Mouse (Mus musculus) limb, embryonic 13.5 days (tissue): ENCODE results near the gene Bcam. TPM values are rescaled to one million over a fixed set of nuclear protein-coding genes. Genes with fewer than 3 reads are reported as not detected.

Source experiments
- ATAC-seq: fragments of 200-750 bp; cut with Nextera tagmentation; 2 replicates; pipeline ENCODE4 v1.8.0; 2017; ENCODE audit warnings: low read depth, moderate number of reproducible peaks, moderate TSS enrichment; ENCODE audit not compliant: low FRiP score
- H3K27ac ChIP-seq: fragments of 300-500 bp; sonication (generic); 2 replicates; pipeline ENCODE4 v1.5.1; 2015; ENCODE audit warnings: inconsistent platforms, mild to moderate bottlenecking, moderate library complexity
- H3K27me3 ChIP-seq: fragments of 300-500 bp; sonication (generic); 2 replicates; pipeline ENCODE4 v1.6.1; 2015; ENCODE audit warnings: mild to moderate bottlenecking, inconsistent platforms
- H3K36me3 ChIP-seq: fragments of 300-500 bp; sonication (generic); 2 replicates; pipeline ENCODE4 v1.6.1; 2015; ENCODE audit warnings: inconsistent platforms, mild to moderate bottlenecking, moderate library complexity
- H3K4me1 ChIP-seq: fragments of 300-500 bp; sonication (generic); 2 replicates; pipeline ENCODE4 v1.6.1; 2015; ENCODE audit warnings: inconsistent platforms
- H3K4me2 ChIP-seq: fragments of 300-500 bp; sonication (generic); replicated peaks from 2 replicates; pipeline ENCODE4 v1.6.1; 2015; ENCODE audit warnings: inconsistent platforms, mild to moderate bottlenecking, moderate library complexity
- H3K4me3 ChIP-seq: fragments of 300-500 bp; sonication (generic); 2 replicates; pipeline ENCODE4 v1.5.1; 2015; ENCODE audit warnings: moderate library complexity, mild to moderate bottlenecking, inconsistent platforms
- H3K9ac ChIP-seq: fragments of 300-500 bp; sonication (generic); 2 replicates; pipeline ENCODE4 v1.6.1; 2015; ENCODE audit warnings: mild to moderate bottlenecking, inconsistent platforms
- H3K9me3 ChIP-seq: fragments of 300-500 bp; sonication (generic); 2 replicates; pipeline ENCODE4 v1.6.1; 2016; ENCODE audit warnings: inconsistent platforms
- WGBS: fragments of 180-500 bp; shearing (Covaris S2); methylation state at CpG from one replicate; pipeline ENCODE4 v1.1.7; 2015; 5-methylcytosine and 5-hydroxymethylcytosine counted together
- polyA plus RNA-seq: library from polyadenylated mRNA; unstranded; fragments of >200 nt; fragmentation: Nextera tagmentation; extraction: Ambion mirVana; gene quantifications from 2 replicates; pipeline ENCODE4 v1.2.1, GENCODE M21; 2015

Bcam gene
- polyA plus RNA-seq, 1 experiment from 2014 or later = 72.7 TPM

- Histone ChIP-seq H3K36me3 (peaks cover 72% of the 10 kb centered on the region), H3K9me3 (no peaks in the 10 kb centered on the region), H3K4me1 (peaks cover 8% of the 10 kb centered on the region; the same call in 1 of the 2 replicates), H3K4me3 (no peak overlapping the region), H3K9ac (no peak overlapping the region), H3K4me2 (no peak overlapping the region), H3K27me3 (no peaks in the 10 kb centered on the region), H3K27ac (no peak overlapping the region)
- no peak for ATAC-seq
- 89% methylated on average over 3 of the region's 3 CpGs for WGBS
Measured at GRCm38 (mm10) chr7:19738771-19739170, 32.0 kb downstream of the Bcam start.

DNA sequence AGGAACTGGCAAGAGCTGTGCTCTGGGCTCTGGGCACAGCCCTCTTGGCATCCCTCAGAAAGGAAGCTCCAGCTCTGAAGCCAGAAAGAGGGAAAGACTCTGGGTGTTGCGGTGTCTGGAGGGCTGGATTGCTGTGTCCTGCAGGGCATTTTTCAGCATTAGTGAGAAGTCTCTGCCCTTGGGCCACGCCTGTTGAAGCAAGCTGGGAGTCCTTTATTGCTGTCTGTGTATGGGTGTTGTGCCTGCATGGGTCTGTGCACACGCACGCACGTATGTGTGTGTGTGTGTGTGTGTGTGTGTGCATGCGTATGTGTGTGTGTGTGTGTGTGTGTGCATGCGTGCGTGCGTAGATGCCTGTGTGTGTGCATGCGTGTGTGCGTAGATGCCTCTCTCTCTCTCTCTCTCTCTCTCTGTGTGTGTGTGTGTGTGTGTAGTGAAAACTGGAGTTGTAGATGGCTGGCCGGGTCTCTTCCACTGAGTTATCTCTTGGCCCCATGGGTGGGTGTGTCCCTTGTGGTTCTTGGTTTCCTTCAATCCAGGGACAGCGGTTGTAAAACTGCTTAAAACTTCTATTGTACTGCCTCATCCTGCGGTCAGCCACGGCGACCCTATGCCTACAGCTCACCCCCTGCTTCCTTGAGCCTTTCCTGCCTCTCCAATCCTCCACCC, 34.3 kb downstream of the Bcam start:
- Histone ChIP-seq H3K4me3 (no peak overlapping the region), H3K27ac (no peak overlapping the region), H3K9me3 (no peaks in the 10 kb centered on the region), H3K4me2 (no peak overlapping the region), H3K9ac (no peak overlapping the region), H3K36me3 (peaks cover 78% of the 10 kb centered on the region), H3K27me3 (no peaks in the 10 kb centered on the region), H3K4me1 (peaks cover 2% of the 10 kb centered on the region; the same call in 1 of the 2 replicates)
- WGBS = 91% methylated on average over 16 of the region's 16 CpGs
- ATAC-seq = no peak

- H3K9ac ChIP-seq = no peak overlapping the region
- H3K9me3 ChIP-seq = no peaks in the 10 kb centered on the region
- ATAC-seq = no peak
- H3K36me3 ChIP-seq = peaks cover 86% of the 10 kb centered on the region
- H3K4me2 ChIP-seq = no peak overlapping the region
- H3K27ac ChIP-seq = no peak overlapping the region
- H3K27me3 ChIP-seq = no peaks in the 10 kb centered on the region
- no peak overlapping the region for H3K4me3 ChIP-seq
- no peaks in the 10 kb centered on the region for H3K4me1 ChIP-seq
- WGBS = 86% methylated on average over 10 of the region's 10 CpGs
Measured at GRCm38 (mm10) chr7:19734178-19734666, 36.6 kb downstream of the Bcam start.

- 88% methylated on average over 4 of the region's 4 CpGs for WGBS
- Histone ChIP-seq H3K36me3 (peaks cover 98% of the 10 kb centered on the region), H3K27me3 (no peaks in the 10 kb centered on the region), H3K9me3 (peaks cover 6% of the 10 kb centered on the region), H3K4me1 (no peaks in the 10 kb centered on the region), H3K27ac (no peak overlapping the region), H3K9ac (no peak overlapping the region), H3K4me2 (no peak overlapping the region), H3K4me3 (no peak overlapping the region)
- ATAC-seq = no peak
Measured at GRCm38 (mm10) chr7:19726541-19726940, 44.3 kb downstream of the Bcam start.

- Histone ChIP-seq H3K36me3 (peaks cover 98% of the 10 kb centered on the region), H3K9me3 (peaks cover 19% of the 10 kb centered on the region), H3K4me2 (no peak overlapping the region), H3K9ac (no peak overlapping the region), H3K27me3 (no peaks in the 10 kb centered on the region), H3K4me3 (no peak overlapping the region), H3K4me1 (no peaks in the 10 kb centered on the region), H3K27ac (no peak overlapping the region)
- 92% methylated on average over 12 of the region's 12 CpGs for WGBS
- no peak for ATAC-seq
Measured at GRCm38 (mm10) chr7:19724167-19724566, 46.6 kb downstream of the Bcam start.

DNA sequence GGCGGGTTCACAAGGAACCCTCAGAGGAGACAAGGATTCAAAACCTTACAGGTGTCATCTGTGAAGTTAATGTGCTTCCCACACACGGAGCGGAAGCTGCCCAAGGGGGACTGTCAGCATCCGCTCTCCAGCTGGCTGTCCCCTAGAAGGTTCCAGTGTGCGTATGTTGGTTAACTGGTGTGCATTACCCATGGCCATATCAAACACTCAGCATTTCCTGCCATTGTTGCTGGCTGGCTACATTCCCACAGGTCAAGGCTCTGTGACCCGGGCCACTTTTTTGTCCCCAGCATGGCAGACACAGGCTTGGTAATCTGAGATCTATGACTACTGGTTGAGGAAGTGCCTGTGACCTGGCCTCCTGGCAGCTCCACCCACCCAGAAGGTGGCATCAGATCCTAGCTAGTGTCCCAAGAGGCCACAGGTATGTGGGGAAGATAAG, 48.0 kb downstream of the Bcam start:
- Histone ChIP-seq H3K27me3 (no peaks in the 10 kb centered on the region), H3K9ac (no peak overlapping the region), H3K4me1 (no peaks in the 10 kb centered on the region), H3K36me3 (peaks cover 95% of the 10 kb centered on the region), H3K9me3 (peaks cover 19% of the 10 kb centered on the region), H3K27ac (no peak overlapping the region), H3K4me3 (no peak overlapping the region), H3K4me2 (no peak overlapping the region)
- WGBS = 90% methylated on average over 6 of the region's 6 CpGs
- no peak for ATAC-seq

GRCm38 (mm10) chr7:19719200-19719599, 51.6 kb downstream of the Bcam start:
- WGBS = 92% methylated on average over 4 of the region's 4 CpGs
- Histone ChIP-seq H3K27me3 (no peaks in the 10 kb centered on the region), H3K4me3 (no peak overlapping the region), H3K36me3 (peaks cover 71% of the 10 kb centered on the region), H3K9me3 (peaks cover 19% of the 10 kb centered on the region), H3K27ac (no peak overlapping the region), H3K9ac (no peak overlapping the region), H3K4me1 (peaks cover 13% of the 10 kb centered on the region), H3K4me2 (no peak overlapping the region)
- ATAC-seq = no peak

DNA sequence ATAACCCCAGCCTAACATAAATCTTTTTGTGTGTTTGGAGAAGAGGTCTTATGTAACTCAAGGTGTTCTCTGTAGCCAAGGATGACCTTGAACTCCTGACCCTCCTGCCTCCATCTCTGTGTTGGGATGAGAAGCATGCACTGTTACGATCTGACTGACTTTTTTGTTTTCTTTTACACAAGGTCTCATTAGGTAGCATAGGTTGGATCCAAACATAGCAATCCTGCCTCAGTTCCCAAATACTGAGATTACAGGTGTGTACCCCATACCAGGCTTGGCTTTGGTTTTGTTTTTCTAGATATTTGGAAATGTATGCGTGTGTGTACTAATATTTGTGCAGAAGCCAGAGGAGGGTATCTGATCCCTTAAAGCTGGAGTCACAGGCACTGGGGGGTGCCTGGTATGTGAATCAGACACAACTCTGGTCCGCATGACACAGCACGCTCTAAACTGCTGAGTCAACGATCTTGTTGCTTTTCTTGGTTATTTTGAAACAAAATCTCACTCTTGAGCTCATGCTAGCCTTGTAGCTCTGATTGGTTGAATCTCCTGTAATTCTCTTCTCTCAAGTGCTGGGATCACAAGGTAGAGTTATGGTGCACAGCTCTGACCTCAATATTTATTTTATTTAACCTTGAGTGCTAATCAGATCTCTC, 52.4 kb downstream of the Bcam start:
- no peak overlapping the region for H3K9ac ChIP-seq
- no peak overlapping the region for H3K4me3 ChIP-seq
- H3K27me3 ChIP-seq = no peaks in the 10 kb centered on the region
- WGBS = 90% methylated on average over 5 of the region's 5 CpGs
- ATAC-seq = no peak
- no peak overlapping the region for H3K4me2 ChIP-seq
- peaks cover 20% of the 10 kb centered on the region for H3K4me1 ChIP-seq
- H3K27ac ChIP-seq = no peak overlapping the region
- H3K36me3 ChIP-seq = peaks cover 70% of the 10 kb centered on the region
- H3K9me3 ChIP-seq = peaks cover 19% of the 10 kb centered on the region

DNA sequence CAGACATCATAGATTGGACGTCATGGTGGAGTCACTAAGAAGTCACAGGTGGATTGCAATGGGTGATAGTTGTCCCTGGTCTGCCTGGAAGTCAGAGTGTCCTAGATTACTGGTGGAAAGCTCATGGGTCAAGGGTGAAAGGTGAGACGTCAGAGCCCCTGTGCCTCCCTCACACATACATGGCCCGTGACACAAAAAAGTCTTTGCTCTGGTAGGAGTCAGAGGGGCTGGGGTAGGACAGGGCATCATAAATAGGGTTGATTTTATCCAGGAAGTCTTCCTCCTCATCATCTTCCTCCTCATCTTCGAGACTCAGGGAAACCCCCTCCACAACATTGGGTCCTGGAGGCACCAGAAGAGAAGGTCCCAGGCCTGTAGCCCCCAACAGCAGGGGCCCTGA, 53.5 kb downstream of the Bcam start:
- Histone ChIP-seq H3K9me3 (peaks cover 19% of the 10 kb centered on the region), H3K36me3 (peaks cover 69% of the 10 kb centered on the region), H3K4me3 (no peak overlapping the region), H3K9ac (no peak overlapping the region), H3K4me2 (no peak overlapping the region), H3K4me1 (peaks cover 22% of the 10 kb centered on the region), H3K27ac (no peak overlapping the region), H3K27me3 (no peaks in the 10 kb centered on the region)
- WGBS = 85% methylated on average over 4 of the region's 4 CpGs
- ATAC-seq = no peak

DNA sequence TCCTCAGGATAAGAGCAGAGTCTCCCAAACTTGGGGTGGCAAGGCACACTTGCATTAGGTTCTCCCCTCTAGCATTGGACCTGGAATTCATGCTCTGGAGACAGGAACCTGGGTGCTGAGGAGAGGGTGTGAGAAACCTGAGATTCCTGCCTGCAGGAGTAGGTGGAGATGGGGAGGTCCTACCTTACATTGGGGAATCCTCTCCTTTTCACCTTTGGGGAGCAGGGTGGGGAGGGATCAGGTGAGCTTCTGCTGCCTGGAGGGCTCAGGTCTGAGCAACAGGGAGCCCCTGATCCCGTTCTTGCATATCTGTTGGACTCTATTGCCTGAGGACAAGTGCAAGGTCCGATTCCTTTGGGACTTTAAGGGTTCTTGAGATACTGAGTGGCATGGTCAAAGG, 54.0 kb downstream of the Bcam start:
- no peak overlapping the region; the same call in 1 of the 2 replicates for H3K27ac ChIP-seq
- H3K4me2 ChIP-seq = peak overlapping the region; percentile 69
- WGBS = 90% methylated on average over 2 of the region's 2 CpGs
- no peak overlapping the region for H3K9ac ChIP-seq
- H3K36me3 ChIP-seq = peaks cover 70% of the 10 kb centered on the region
- peaks cover 22% of the 10 kb centered on the region for H3K4me1 ChIP-seq
- ATAC-seq = no peak
- peak overlapping the region; percentile 100 for H3K4me3 ChIP-seq
- peaks cover 16% of the 10 kb centered on the region for H3K9me3 ChIP-seq
- no peaks in the 10 kb centered on the region for H3K27me3 ChIP-seq

DNA sequence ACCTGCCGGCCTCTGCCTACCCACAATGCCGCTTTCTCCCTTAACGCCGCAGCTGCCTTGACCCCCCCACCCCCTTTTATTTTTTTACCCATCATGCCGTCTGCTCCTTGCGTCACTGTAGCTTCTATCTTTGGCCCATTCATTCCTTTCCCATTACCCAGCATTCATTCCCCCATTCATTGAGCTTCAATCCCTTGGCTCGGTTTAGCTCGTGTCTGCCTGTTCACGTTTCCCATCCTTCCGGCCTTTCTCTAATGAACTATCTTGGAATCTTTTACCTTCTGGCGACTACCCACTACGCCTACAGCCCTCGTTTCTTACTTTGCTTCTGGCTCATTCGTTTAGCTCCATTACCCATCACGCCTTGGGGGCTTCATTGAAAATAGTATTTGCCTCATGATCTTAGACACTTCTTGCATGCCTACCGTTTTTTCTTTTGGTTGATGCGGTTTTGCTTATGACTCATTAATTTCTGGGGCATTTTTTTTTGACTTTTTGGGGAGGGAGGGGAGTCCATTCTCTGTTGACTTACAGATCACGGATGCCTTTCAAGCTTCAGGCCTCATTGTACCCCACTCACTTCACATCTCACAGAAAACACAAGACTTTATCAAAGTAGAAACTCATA, 54.6 kb downstream of the Bcam start:
- Histone ChIP-seq H3K9me3 (peaks cover 9% of the 10 kb centered on the region), H3K4me2 (peak overlapping the region; percentile 69), H3K9ac (no peak overlapping the region), H3K27me3 (no peaks in the 10 kb centered on the region), H3K36me3 (peaks cover 70% of the 10 kb centered on the region), H3K4me1 (peaks cover 22% of the 10 kb centered on the region), H3K27ac (peak overlapping the region; percentile 85), H3K4me3 (peak overlapping the region; percentile 100)
- WGBS = 8% methylated on average over 18 of the region's 18 CpGs
- ATAC-seq = no peak
